Mouse (Mus musculus) fat pad, adult 2 months (tissue): ENCODE data around the gene Gucd1.
"Not testable (repeated sequence)": the region's sequence is repeated elsewhere in the genome, so short reads cannot be mapped to it uniquely, and the experiment has no call there.

Source experiments
- DNase-seq: peaks from one replicate; pipeline ENCODE4 v3.0.0-alpha.2; 2011; ENCODE audit warnings: low read depth, low spot score; ENCODE audit errors: extremely low read depth

Gene Gucd1

DNA sequence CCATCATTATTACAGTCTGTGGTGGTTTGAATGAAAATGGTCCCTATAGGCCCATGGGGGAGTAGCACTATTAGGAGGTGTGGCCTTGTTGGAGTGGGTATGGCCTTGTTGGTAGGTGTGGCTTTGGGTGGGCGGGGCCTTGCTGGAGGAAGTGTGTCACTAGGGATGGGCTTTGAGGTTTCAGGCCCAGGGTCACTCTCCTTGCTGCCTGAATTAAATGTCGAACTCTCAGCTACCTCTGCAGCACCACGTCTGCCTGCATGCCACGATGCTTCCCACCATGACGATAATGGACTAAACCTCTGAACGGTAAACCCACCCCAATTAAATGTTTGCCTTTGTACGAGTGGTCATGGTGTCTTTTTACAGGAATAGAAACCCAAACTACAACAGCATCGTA, 123.0 kb downstream of the Gucd1 start:
- DNase-seq: no peak

- no peak for DNase-seq
Observed at GRCm38 (mm10) chr10:75390832-75391231, 126.9 kb downstream of the Gucd1 start.

- no peak for DNase-seq
Observed at GRCm38 (mm10) chr10:75390156-75390555, 127.6 kb downstream of the Gucd1 start.

GRCm38 (mm10) chr10:75378688-75379087, 139.1 kb downstream of the Gucd1 start:
- peak; percentile 54 for DNase-seq

DNA sequence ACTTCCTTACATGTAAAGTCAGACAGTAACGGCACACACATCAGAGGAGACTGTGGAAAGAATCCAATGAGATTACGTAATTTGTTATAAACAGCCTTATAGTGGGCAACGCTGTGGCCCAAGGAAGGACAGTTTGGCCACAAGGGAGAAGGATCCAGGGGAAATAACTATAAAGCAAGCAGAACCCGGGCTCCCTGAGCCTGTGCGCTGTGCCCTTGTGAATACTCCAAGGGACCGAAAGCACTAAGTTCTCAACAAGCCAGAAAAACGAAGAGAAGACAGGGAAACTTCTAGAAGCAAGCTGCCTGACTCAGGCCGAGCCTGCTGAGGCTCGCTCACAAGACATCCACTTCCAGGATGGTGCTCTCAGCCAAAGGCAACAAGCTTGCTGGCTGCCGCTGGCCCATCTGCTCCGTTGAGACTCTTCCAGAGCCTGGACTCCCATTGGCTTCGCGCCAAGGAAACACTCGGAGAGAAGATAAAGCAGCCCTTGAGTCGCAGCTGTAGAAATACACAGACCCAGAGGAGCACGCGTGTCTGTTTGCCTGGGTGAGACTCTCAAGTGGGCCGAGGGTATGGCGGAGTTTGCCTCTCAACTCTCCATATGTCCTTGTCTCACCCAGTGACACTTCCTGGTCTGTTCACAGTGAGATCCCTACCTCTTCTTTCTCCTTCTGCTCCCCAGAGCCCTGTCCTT, 144.0 kb downstream of the Gucd1 start:
- peak; percentile 5 for DNase-seq

DNA sequence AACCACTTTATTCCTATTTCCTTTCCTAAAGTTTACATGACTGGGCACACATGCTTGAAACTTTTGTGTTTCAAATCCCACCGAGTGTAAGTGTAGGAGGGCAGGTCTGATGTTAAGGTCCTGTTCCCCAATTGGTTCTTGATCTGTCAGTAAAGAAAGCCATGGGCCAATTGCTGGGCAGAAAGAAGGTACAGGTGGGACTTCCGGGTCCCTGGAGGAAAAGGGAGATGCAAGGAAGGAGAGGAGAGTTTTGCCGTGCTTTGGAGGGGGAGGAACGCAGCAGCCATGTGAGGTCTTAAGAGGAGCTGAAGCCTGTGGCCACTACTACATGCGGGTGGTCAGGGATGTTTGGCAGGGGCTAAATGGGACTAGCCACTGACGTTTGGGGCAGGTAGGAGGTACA, 152.5 kb downstream of the Gucd1 start:
- DNase-seq: no peak

DNA sequence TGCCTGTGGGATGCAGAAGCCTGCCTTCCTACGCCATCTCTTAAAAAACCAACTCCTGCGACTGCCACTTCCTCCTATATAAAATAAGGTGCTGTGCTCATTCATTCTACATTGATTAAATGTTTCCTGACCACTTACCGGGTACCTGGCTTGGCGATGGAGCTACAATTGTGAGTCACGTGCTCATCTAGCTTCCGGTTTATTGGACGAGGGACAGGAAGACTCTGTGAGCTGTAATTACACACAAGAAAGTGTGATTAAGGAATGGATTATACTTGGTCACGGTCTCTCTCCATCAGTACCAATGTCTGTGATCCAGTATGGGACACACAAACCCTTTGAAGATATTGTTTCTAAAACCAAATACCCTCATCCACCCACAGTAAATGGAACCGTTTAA, 153.0 kb downstream of the Gucd1 start:
- no peak for DNase-seq

- DNase-seq: not testable (repeated sequence)
Observed at GRCm38 (mm10) chr10:75364214-75364690, 153.5 kb downstream of the Gucd1 start.

- DNase-seq: no peak
Observed at GRCm38 (mm10) chr10:75355341-75355740, 162.4 kb downstream of the Gucd1 start.

- DNase-seq: not testable (repeated sequence)
Observed at GRCm38 (mm10) chr10:75353838-75354241, 163.9 kb downstream of the Gucd1 start.

GRCm38 (mm10) chr10:75352541-75352940, 165.2 kb downstream of the Gucd1 start:
- no peak for DNase-seq

- DNase-seq: no peak
Observed at GRCm38 (mm10) chr10:75350564-75350963, 167.2 kb downstream of the Gucd1 start.

GRCm38 (mm10) chr10:75345265-75345664, 172.5 kb downstream of the Gucd1 start:
- DNase-seq: no peak

- not testable (repeated sequence) for DNase-seq
Observed at GRCm38 (mm10) chr10:75344563-75344962, 173.2 kb downstream of the Gucd1 start.

- DNase-seq: no peak
Observed at GRCm38 (mm10) chr10:75341936-75342335, 175.8 kb downstream of the Gucd1 start.

DNA sequence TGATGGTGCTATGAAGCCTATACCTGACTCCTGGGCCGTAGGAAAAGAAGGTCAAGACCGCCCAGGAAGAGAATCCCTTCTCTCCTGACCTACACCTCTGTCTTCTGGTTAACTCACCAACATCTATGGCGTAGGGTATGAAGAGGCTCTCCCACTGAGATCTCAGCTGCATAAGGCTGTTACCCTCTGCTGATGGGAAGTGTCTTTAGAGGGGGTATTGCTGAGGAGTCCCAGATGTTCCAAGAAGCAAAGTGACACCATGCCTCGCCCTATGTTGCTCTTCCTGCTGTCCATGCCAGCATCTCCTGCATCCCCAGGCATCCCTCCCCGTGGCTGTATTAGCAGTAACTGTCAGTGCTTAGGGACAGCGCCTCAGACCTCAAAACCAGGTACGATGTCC, 178.4 kb downstream of the Gucd1 start:
- DNase-seq: no peak

GRCm38 (mm10) chr10:75338852-75339251, 178.9 kb downstream of the Gucd1 start:
- DNase-seq: no peak

GRCm38 (mm10) chr10:75337231-75337630, 180.5 kb downstream of the Gucd1 start:
- DNase-seq: no peak

GRCm38 (mm10) chr10:75335075-75335474, 182.7 kb downstream of the Gucd1 start:
- no peak for DNase-seq

GRCm38 (mm10) chr10:75334175-75334574, 183.6 kb downstream of the Gucd1 start:
- DNase-seq: no peak

DNA sequence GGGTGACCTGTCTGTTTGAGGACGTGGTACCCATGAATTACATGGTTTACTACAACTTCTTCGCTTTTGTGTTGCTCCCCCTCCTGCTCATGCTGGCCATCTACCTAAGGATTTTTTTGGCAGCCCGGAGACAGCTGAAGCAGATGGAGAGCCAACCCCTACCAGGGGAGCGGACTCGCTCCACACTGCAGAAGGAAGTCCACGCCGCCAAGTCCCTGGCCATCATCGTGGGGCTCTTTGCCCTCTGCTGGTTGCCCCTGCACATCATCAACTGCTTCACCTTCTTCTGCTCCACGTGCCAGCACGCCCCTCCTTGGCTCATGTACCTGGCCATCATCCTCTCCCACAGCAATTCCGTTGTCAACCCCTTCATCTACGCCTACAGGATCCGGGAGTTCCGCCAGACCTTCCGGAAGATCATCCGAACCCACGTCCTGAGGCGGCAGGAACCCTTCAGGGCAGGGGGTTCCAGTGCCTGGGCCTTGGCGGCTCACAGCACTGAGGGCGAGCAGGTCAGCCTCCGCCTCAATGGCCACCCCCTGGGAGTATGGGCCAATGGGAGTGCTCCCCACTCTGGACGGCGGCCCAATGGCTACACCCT, 184.5 kb downstream of the Gucd1 start:
- DNase-seq: no peak

- no peak for DNase-seq
Observed at GRCm38 (mm10) chr10:75332268-75332667, 185.5 kb downstream of the Gucd1 start.
